10 mouse cellular contexts compared by ENCODE assay signal in the genomic region with DNA sequence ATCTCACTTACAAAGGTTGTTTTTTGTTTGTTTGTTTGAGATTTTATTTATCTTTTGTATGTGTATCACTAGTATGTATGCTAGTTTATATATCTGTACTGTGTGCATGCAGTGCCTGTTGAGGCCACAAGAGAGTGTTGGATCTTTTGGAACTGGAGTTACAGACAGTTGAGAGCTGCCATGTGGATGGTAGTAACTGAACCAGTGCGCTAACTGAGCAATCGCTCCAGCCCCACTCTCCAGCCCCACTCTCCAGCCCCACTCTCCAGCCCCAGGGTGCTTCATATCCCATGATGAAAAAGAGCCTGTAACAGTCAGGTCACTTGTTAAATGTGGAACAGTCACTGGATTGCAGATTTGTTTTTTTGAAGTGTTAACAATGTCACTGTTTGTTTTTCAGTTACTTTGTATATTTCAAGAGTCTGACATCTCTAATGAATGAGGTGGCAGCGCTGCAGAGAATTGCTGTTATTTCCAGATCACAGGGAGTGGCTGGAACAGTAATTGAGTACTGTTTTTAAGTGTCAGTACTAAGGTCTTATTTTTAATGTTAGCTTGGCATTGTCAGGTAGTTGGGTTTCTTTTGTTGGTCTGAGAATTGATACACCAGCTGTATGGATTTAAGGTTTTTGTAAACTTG. TPM values are rescaled to one million over a fixed set of nuclear protein-coding genes. Genes with fewer than 3 reads are reported as not detected.
DNase-seq lines count a peak whose midpoint lies in the region; ATAC-seq lines count a peak whose summit lies in the region.
"Had no signal": no experiment of that assay in that cellular context is flagged by ENCODE, and none has a peak within 500 bp of the region (broad histone marks: within the 10 kb centered on the region; RNA-seq: fewer than 3 reads in every experiment).

No protein-coding gene starts in this region.

- no peaks in the 10 kb centered on the region for H3K27me3 ChIP-seq in hindbrain, embryonic 12.5 days
- H3K27me3 ChIP-seq in hindbrain, embryonic 11.5 days (ENCODE audit: control insufficient read depth, insufficient read depth, low read length): no peaks in the 10 kb centered on the region
- no peaks in the 10 kb centered on the region for H3K27me3 ChIP-seq in forebrain, embryonic 16.5 days (replicated peaks; ENCODE audit: control insufficient read depth, insufficient read depth, low read length)
- H3K27me3 ChIP-seq in kidney, embryonic 14.5 days (ENCODE audit: control insufficient read depth, insufficient read depth, low read length): no peaks in the 10 kb centered on the region

- no peaks in the 10 kb centered on the region for H3K9me3 ChIP-seq in hindbrain, embryonic 12.5 days (replicated peaks)
- no peaks in the 10 kb centered on the region; the same call in 1 of the 2 replicates for H3K9me3 ChIP-seq in hindbrain, embryonic 11.5 days (ENCODE audit: control insufficient read depth, low read length)
- no peaks in the 10 kb centered on the region for H3K9me3 ChIP-seq in forebrain, embryonic 16.5 days (ENCODE audit: control insufficient read depth, low read length)
- peaks cover 3% of the 10 kb centered on the region; the same call in 1 of the 2 replicates for H3K9me3 ChIP-seq in kidney, embryonic 14.5 days (ENCODE audit: control insufficient read depth, low read length)

- peaks cover 3% of the 10 kb centered on the region; the same call in 1 of the 2 replicates for H3K36me3 ChIP-seq in hindbrain, embryonic 12.5 days
- H3K36me3 ChIP-seq in hindbrain, embryonic 11.5 days (ENCODE audit: control insufficient read depth, insufficient read depth, low read length): no peaks in the 10 kb centered on the region
- no peaks in the 10 kb centered on the region for H3K36me3 ChIP-seq in forebrain, embryonic 16.5 days (ENCODE audit: control insufficient read depth, insufficient read depth)
- peaks cover 3% of the 10 kb centered on the region; the same call in 1 of the 2 replicates for H3K36me3 ChIP-seq in kidney, embryonic 14.5 days (ENCODE audit: control insufficient read depth, insufficient read depth, low read length)

- H3K4me2 ChIP-seq in hindbrain, embryonic 12.5 days (replicated peaks): peak overlapping the region; percentile 92
- H3K4me2 ChIP-seq in hindbrain, embryonic 11.5 days (replicated peaks; ENCODE audit: low read depth, low read length): no peak overlapping the region
- no peak overlapping the region for H3K4me2 ChIP-seq in forebrain, embryonic 16.5 days (ENCODE audit: low read length)
- H3K4me2 ChIP-seq in kidney, embryonic 14.5 days (replicated peaks; ENCODE audit: low read depth, low read length): no peak overlapping the region

- no peak for DNase-seq in hindbrain, embryonic 11.5 days (ENCODE audit: low spot score)
- DNase-seq in ES-CJ7 (ENCODE audit: low read depth, low spot score) (peak; percentile 29), adipocyte (ENCODE audit: low spot score) (no peak)
- DNase-seq in lung, postnatal 10 days: peak; percentile 40
- no peak for DNase-seq in adrenal gland, postnatal 10 days
- DNase-seq: heart, postnatal 10 days; thymus, postnatal 25 days had no signal

- no peak overlapping the region for H3K27ac ChIP-seq in hindbrain, embryonic 12.5 days
- no peak overlapping the region for H3K27ac ChIP-seq in hindbrain, embryonic 11.5 days (ENCODE audit: low read depth, low read length)
- H3K27ac ChIP-seq in forebrain, embryonic 16.5 days (ENCODE audit: low read length): no peak overlapping the region
- no peak overlapping the region for H3K27ac ChIP-seq in kidney, embryonic 14.5 days (ENCODE audit: low read depth, low read length)

- ATAC-seq in hindbrain, embryonic 12.5 days (ENCODE audit: low FRiP score): no peak
- no peak for ATAC-seq in hindbrain, embryonic 11.5 days (ENCODE audit: low FRiP score)
- ATAC-seq in forebrain, embryonic 16.5 days: peak; percentile 19; the same call in 1 of the 2 replicates
- no peak for ATAC-seq in kidney, embryonic 14.5 days (ENCODE audit: low FRiP score, low TSS enrichment)

- WGBS in hindbrain, embryonic 12.5 days: 82% methylated on average over 3 of the region's 3 CpGs
- 73% methylated on average over 3 of the region's 3 CpGs for WGBS in hindbrain, embryonic 11.5 days
- WGBS in forebrain, embryonic 16.5 days: 54% methylated on average over 3 of the region's 3 CpGs
- WGBS in kidney, embryonic 14.5 days: 76% methylated on average over 3 of the region's 3 CpGs

- no peak overlapping the region for H3K9ac ChIP-seq in hindbrain, embryonic 12.5 days
- no peak overlapping the region for H3K9ac ChIP-seq in hindbrain, embryonic 11.5 days (ENCODE audit: low read depth, low read length)
- no peak overlapping the region for H3K9ac ChIP-seq in forebrain, embryonic 16.5 days (replicated peaks; ENCODE audit: low read depth, low read length)
- H3K9ac ChIP-seq in kidney, embryonic 14.5 days (ENCODE audit: low read depth, low read length): no peak overlapping the region

- H3K4me3 ChIP-seq in hindbrain, embryonic 12.5 days: no peak overlapping the region
- no peak overlapping the region for H3K4me3 ChIP-seq in hindbrain, embryonic 11.5 days (ENCODE audit: low read depth, low read length)
- no peak overlapping the region for H3K4me3 ChIP-seq in forebrain, embryonic 16.5 days (replicated peaks; ENCODE audit: low read length)
- no peak overlapping the region for H3K4me3 ChIP-seq in kidney, embryonic 14.5 days (ENCODE audit: low read length)

- H3K4me1 ChIP-seq in hindbrain, embryonic 12.5 days: peaks cover 31% of the 10 kb centered on the region
- H3K4me1 ChIP-seq in hindbrain, embryonic 11.5 days (replicated peaks; ENCODE audit: control insufficient read depth, insufficient read depth, low read length): peaks cover 2% of the 10 kb centered on the region; the same call in 1 of the 2 replicates
- H3K4me1 ChIP-seq in forebrain, embryonic 16.5 days (replicated peaks; ENCODE audit: control insufficient read depth, insufficient read depth, low read length): peaks cover 25% of the 10 kb centered on the region
- peaks cover 23% of the 10 kb centered on the region for H3K4me1 ChIP-seq in kidney, embryonic 14.5 days (ENCODE audit: control insufficient read depth, insufficient read depth, low read length)

RNA-seq across cellular contexts. Expression of gene Msl2, which starts 6.3 kb away (rescaled TPM):
- 9.6 and 11.7 TPM in 2 replicates for polyA plus RNA-seq in hindbrain, embryonic 12.5 days (2016; fragmentation: Nextera tagmentation; extraction: Ambion mirVana)
- polyA plus RNA-seq in hindbrain, embryonic 11.5 days (2014; fragmentation: Nextera tagmentation; extraction: Ambion mirVana): 5.9 and 6.7 TPM in 2 replicates
- polyA plus RNA-seq in forebrain, embryonic 16.5 days (2015; fragmentation: Nextera tagmentation; extraction: Ambion mirVana): 5.0 and 5.4 TPM in 2 replicates
- 10 to 100 TPM; 44.4 to 47.7 TPM for total RNA-seq in adrenal gland, postnatal 10 days (2021)
- polyA plus RNA-seq in kidney, embryonic 14.5 days (2014; fragmentation: Nextera tagmentation; extraction: Ambion mirVana): 9.7 and 11.9 TPM in 2 replicates

RNA-seq across cellular contexts. Expression of gene Pccb, which starts 45.5 kb away (rescaled TPM):
- 19.2 and 21.5 TPM in 2 replicates for polyA plus RNA-seq in hindbrain, embryonic 12.5 days (2016; fragmentation: Nextera tagmentation; extraction: Ambion mirVana)
- 14.3 and 18.0 TPM in 2 replicates for polyA plus RNA-seq in hindbrain, embryonic 11.5 days (2014; fragmentation: Nextera tagmentation; extraction: Ambion mirVana)
- 19.9 and 20.7 TPM in 2 replicates for polyA plus RNA-seq in forebrain, embryonic 16.5 days (2015; fragmentation: Nextera tagmentation; extraction: Ambion mirVana)
- total RNA-seq in adrenal gland, postnatal 10 days (2021): 100 to 1,000 TPM; 203 to 209 TPM
- polyA plus RNA-seq in kidney, embryonic 14.5 days (2014; fragmentation: Nextera tagmentation; extraction: Ambion mirVana): 19.2 and 21.0 TPM in 2 replicates

Comparison
In these comparisons a context has a peak if more than half of its experiments do, and no peak if none do; other contexts are left out.
1. DNase-seq: peak in ES-CJ7 (single experiment) and lung, postnatal 10 days (single experiment); none in hindbrain, embryonic 11.5 days (single experiment), adipocyte (single experiment) and adrenal gland, postnatal 10 days (single experiment).